Mouse (Mus musculus): ENCODE measurements around the gene Efhd2. TPM values are rescaled to one million over a fixed set of nuclear protein-coding genes. Genes with fewer than 3 reads are reported as not detected.

Efhd2 gene
- polyA plus RNA-seq (2015; fragmentation: Nextera tagmentation; extraction: Ambion mirVana): 82.8 and 84.3 TPM in 2 replicates

- H3K36me3 ChIP-seq: no peaks in the 10 kb centered on the region
- H3K4me2 ChIP-seq (replicated peaks): peak within 1 kb of the TSS; percentile 81
- H3K4me1 ChIP-seq: peaks cover 57% of the 10 kb centered on the region
- H3K9me3 ChIP-seq: no peaks in the 10 kb centered on the region
- peak within 1 kb of the TSS; percentile 53 for H3K27ac ChIP-seq (replicated peaks)
- peak; percentile 90 for ATAC-seq (replicated peaks)
- no peaks in the 10 kb centered on the region for H3K27me3 ChIP-seq
- H3K9ac ChIP-seq (replicated peaks): peak within 1 kb of the TSS; percentile 72
- WGBS: 0% methylated on average over 73 of the region's 73 CpGs
- H3K4me3 ChIP-seq: peak within 1 kb of the TSS; percentile 78
These were observed at the start of gene Efhd2 for GRCm38 (mm10) chr4:141874601-141875460. Gene Efhd2, minus strand, starts transcription at chr4:141874920.

DNA sequence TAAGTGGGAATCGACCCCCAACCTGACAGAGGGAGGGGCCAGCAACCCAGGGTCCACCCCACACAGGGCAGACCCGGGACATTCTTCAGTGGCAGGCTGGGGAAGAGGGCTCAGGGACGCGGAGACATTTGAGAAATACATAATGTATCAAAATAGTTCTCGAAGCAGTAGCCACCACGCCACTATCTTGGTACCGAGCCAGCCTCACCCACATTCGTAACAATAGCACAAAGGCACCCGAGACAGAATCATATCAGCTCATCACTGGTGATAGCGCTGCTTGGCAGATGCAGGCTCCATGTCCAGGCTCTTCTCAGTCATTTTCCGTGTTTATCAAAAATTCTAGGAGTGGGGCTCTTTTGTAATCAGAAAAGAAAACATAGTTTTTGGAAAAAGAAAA is 49.2 kb upstream of the Efhd2 start:
- ATAC-seq (replicated peaks): no peak
- Histone ChIP-seq H3K4me3 (no peak overlapping the region), H3K4me1 (peaks cover 1% of the 10 kb centered on the region; the same call in 1 of the 2 replicates), H3K27me3 (no peaks in the 10 kb centered on the region), H3K27ac (replicated peaks) (no peak overlapping the region), H3K4me2 (replicated peaks) (no peak overlapping the region), H3K9ac (replicated peaks) (no peak overlapping the region), H3K36me3 (no peaks in the 10 kb centered on the region), H3K9me3 (no peaks in the 10 kb centered on the region)
- 82% methylated on average over 11 of the region's 11 CpGs for WGBS

DNA sequence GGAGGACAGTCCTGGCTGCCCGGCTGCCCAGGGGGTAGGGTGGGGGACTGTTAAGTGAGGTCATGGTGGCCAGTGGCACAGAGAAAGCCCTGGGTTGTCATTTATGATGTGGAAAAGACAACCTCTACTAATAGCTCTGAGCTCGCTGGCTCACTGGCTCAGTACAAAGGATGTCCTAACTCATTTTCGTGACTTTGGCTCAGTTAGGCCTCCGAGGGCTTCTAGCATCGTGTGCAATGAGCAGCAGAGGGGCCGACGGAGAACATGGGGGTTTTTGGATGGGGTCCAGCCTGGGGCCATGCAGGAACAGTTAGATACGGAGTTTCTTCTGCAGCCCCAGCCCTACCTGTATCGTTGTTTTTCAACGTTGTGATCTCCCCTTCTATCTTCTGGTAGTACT is 45.7 kb upstream of the Efhd2 start:
- no peak overlapping the region for H3K4me2 ChIP-seq (replicated peaks)
- H3K27me3 ChIP-seq: no peaks in the 10 kb centered on the region
- H3K4me1 ChIP-seq: no peaks in the 10 kb centered on the region
- no peak overlapping the region for H3K9ac ChIP-seq (replicated peaks)
- no peak for ATAC-seq (replicated peaks)
- WGBS: 83% methylated on average over 10 of the region's 10 CpGs
- no peak overlapping the region for H3K4me3 ChIP-seq
- no peaks in the 10 kb centered on the region for H3K36me3 ChIP-seq
- H3K27ac ChIP-seq (replicated peaks): no peak overlapping the region
- H3K9me3 ChIP-seq: no peaks in the 10 kb centered on the region

DNA sequence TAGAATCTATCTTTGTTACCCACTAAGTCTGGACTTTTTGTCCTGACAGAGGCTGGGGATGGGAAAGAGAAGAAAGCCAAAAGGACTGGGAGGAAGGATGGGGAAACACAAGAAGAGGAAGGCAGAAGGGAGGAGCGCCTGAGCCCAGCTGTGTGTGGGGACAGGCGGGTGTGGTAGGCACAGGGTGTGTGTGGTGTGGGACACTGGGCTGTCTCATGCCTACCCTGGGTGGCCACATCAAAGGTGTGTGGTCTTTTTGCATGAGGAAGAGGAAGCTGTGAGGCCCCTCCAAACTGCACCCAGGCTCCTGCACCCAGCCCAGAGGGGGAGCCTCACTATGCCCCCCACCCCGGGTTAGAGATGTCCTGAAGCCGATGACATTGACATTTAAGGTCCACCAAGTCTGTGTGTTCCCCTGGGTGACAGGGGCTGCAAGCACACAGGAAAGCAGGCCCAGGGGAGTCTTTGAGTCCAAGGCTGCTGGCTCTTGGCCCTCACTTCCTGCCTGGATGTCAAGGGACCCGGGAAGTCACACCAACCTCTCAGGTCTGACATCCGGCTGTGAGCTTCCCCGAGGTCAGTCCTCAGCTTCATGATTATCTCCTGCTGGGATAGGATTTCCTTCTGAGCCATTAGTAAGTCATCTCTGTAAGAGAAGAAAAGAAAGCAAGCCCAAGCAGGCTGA is 43.2 kb upstream of the Efhd2 start:
- no peak overlapping the region for H3K4me3 ChIP-seq
- H3K9me3 ChIP-seq: no peaks in the 10 kb centered on the region
- ATAC-seq (replicated peaks): no peak
- H3K4me2 ChIP-seq (replicated peaks): no peak overlapping the region
- H3K9ac ChIP-seq (replicated peaks): no peak overlapping the region
- no peak overlapping the region for H3K27ac ChIP-seq (replicated peaks)
- WGBS: 75% methylated on average over 7 of the region's 7 CpGs
- no peaks in the 10 kb centered on the region for H3K4me1 ChIP-seq
- no peaks in the 10 kb centered on the region for H3K27me3 ChIP-seq
- H3K36me3 ChIP-seq: no peaks in the 10 kb centered on the region

GRCm38 (mm10) chr4:141914040-141914439 is 39.3 kb upstream of the Efhd2 start:
- Histone ChIP-seq H3K4me1 (no peaks in the 10 kb centered on the region), H3K27ac (replicated peaks) (0 out of 2 replicates have a peak overlapping the region, but pooled peaks have one; percentile 27), H3K4me2 (replicated peaks) (no peak overlapping the region), H3K4me3 (no peak overlapping the region), H3K9me3 (no peaks in the 10 kb centered on the region), H3K36me3 (no peaks in the 10 kb centered on the region), H3K9ac (replicated peaks) (no peak overlapping the region), H3K27me3 (no peaks in the 10 kb centered on the region)
- 33% methylated on average over 7 of the region's 7 CpGs for WGBS
- no peak for ATAC-seq (replicated peaks)

- Histone ChIP-seq H3K4me2 (replicated peaks) (no peak overlapping the region), H3K4me3 (no peak overlapping the region), H3K27me3 (no peaks in the 10 kb centered on the region), H3K9ac (replicated peaks) (no peak overlapping the region), H3K9me3 (no peaks in the 10 kb centered on the region), H3K4me1 (no peaks in the 10 kb centered on the region), H3K27ac (replicated peaks) (peak overlapping the region; percentile 21; the same call in 1 of the 2 replicates), H3K36me3 (no peaks in the 10 kb centered on the region)
- no peak for ATAC-seq (replicated peaks)
- 83% methylated on average over 13 of the region's 13 CpGs for WGBS
These were observed 38.7 kb upstream of the Efhd2 start for GRCm38 (mm10) chr4:141913201-141913993.

GRCm38 (mm10) chr4:141904710-141905109 is 30.0 kb upstream of the Efhd2 start:
- Histone ChIP-seq H3K36me3 (no peaks in the 10 kb centered on the region), H3K27me3 (no peaks in the 10 kb centered on the region), H3K27ac (replicated peaks) (no peak overlapping the region), H3K4me1 (peaks cover 31% of the 10 kb centered on the region), H3K4me3 (no peak overlapping the region), H3K9me3 (no peaks in the 10 kb centered on the region), H3K9ac (replicated peaks) (no peak overlapping the region), H3K4me2 (replicated peaks) (no peak overlapping the region)
- WGBS: 91% methylated on average over 9 of the region's 9 CpGs
- no peak for ATAC-seq (replicated peaks)

DNA sequence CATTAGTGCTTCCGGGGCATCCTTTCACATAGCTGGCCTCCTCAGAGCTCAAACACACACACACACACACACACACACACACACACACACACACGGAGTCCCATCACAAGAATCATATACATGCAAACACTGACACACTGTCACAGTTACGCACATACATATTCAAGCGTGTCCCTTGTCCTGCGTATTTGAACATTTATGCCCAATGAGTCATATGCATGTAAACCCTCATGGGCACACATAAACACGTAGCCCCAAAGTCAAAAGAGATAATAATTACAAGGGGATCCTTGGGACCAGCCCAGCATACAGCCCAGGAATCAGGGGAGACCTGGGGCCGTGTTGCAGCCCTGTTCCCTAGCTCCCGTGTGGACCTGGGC is 27.7 kb upstream of the Efhd2 start:
- H3K36me3 ChIP-seq: no peaks in the 10 kb centered on the region

GRCm38 (mm10) chr4:141901711-141902478 is 27.2 kb upstream of the Efhd2 start:
- peaks cover 55% of the 10 kb centered on the region for H3K4me1 ChIP-seq

More for the DNA sequence above, 27.7 kb upstream of the Efhd2 start:
- Histone ChIP-seq H3K27ac (replicated peaks) (peak overlapping the region; percentile 88), H3K9me3 (no peaks in the 10 kb centered on the region), H3K4me2 (replicated peaks) (no peak overlapping the region), H3K4me3 (no peak overlapping the region), H3K9ac (replicated peaks) (no peak overlapping the region), H3K27me3 (no peaks in the 10 kb centered on the region), H3K4me1 (peaks cover 49% of the 10 kb centered on the region)
- WGBS: 62% methylated on average over 8 of the region's 8 CpGs
- ATAC-seq (replicated peaks): 0 out of 2 replicates have a peak, but pooled peaks have one; percentile 2

DNA sequence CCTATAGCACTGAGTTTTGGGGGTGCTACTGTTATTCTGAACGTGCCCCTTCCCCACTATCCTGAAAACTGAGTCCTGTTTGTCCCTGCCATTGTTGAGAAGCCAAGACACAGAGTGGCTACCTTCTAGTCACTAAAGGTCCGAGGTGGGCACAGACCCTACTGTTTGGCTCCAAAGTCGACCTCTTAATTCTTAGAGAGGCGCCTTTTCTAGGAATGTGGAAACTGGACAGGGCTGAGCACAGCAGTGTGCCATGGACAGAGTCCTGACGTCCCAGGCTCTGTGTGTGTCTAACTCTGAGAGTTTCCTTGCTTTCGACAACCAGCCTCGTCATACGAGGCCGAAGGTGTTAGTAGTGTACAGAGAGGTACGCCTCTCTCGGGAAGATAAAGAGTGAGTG is 25.7 kb upstream of the Efhd2 start:
- Histone ChIP-seq H3K27ac (replicated peaks) (peak overlapping the region; percentile 88), H3K27me3 (no peaks in the 10 kb centered on the region), H3K4me3 (no peak overlapping the region), H3K9me3 (no peaks in the 10 kb centered on the region), H3K9ac (replicated peaks) (no peak overlapping the region), H3K36me3 (no peaks in the 10 kb centered on the region), H3K4me2 (replicated peaks) (no peak overlapping the region), H3K4me1 (peaks cover 61% of the 10 kb centered on the region)
- 36% methylated on average over 11 of the region's 11 CpGs for WGBS
- no peak; the same call in 1 of the 2 replicates for ATAC-seq (replicated peaks)

More at GRCm38 (mm10) chr4:141901711-141902478, 27.2 kb upstream of the Efhd2 start:
- 12% methylated on average over 16 of the region's 17 CpGs for WGBS
- ATAC-seq (replicated peaks): peak; percentile 83
- H3K36me3 ChIP-seq: no peaks in the 10 kb centered on the region
- no peak overlapping the region; the same call in 1 of the 2 replicates for H3K9ac ChIP-seq (replicated peaks)
- peak overlapping the region; percentile 20 for H3K4me2 ChIP-seq (replicated peaks)
- no peaks in the 10 kb centered on the region for H3K9me3 ChIP-seq
- no peaks in the 10 kb centered on the region for H3K27me3 ChIP-seq
- H3K27ac ChIP-seq (replicated peaks): peak overlapping the region; percentile 88
- no peak overlapping the region for H3K4me3 ChIP-seq

- Histone ChIP-seq H3K4me3 (no peak overlapping the region), H3K27ac (replicated peaks) (peak overlapping the region; percentile 88), H3K27me3 (no peaks in the 10 kb centered on the region), H3K4me2 (replicated peaks) (no peak overlapping the region), H3K9me3 (no peaks in the 10 kb centered on the region), H3K9ac (replicated peaks) (no peak overlapping the region), H3K4me1 (peaks cover 61% of the 10 kb centered on the region), H3K36me3 (no peaks in the 10 kb centered on the region)
- ATAC-seq (replicated peaks): peak; percentile 51
- 3% methylated on average over 8 of the region's 8 CpGs for WGBS
These were observed 25.2 kb upstream of the Efhd2 start for GRCm38 (mm10) chr4:141899936-141900335.
